In genomic region chr17:5397148-5398007, GRCm38 (mm10) we compare ENCODE assay signal across 8 mouse cellular contexts. TPM values are rescaled to one million over a fixed set of nuclear protein-coding genes. Genes with fewer than 3 reads are reported as not detected.
A peak's percentile ranks its signal among the peaks of the same experiment; 100 is the strongest.
DNase-seq lines count a peak whose midpoint lies in the region; ATAC-seq and TF ChIP-seq lines count a peak whose summit lies in the region.

No protein-coding gene starts in this region.

- no peak overlapping the region; the same call in 1 of the 2 replicates for H3K4me2 ChIP-seq in hindbrain, embryonic 12.5 days (replicated peaks)
- no peak overlapping the region for H3K4me2 ChIP-seq in lung, postnatal 0 days (replicated peaks; ENCODE audit: low read depth, low read length)

- 26% methylated on average over 33 of the region's 33 CpGs for WGBS in hindbrain, embryonic 12.5 days
- 28% methylated on average over 33 of the region's 33 CpGs for WGBS in lung, postnatal 0 days

- H3K4me3 ChIP-seq in hindbrain, embryonic 12.5 days, result no peak overlapping the region
- H3K4me3 ChIP-seq in lung, postnatal 0 days (ENCODE audit: low read depth, low read length), result no peak overlapping the region

- no peak overlapping the region for H3K27ac ChIP-seq in hindbrain, embryonic 12.5 days
- H3K27ac ChIP-seq in lung, postnatal 0 days (ENCODE audit: low read length), result no peak overlapping the region

- H3K4me1 ChIP-seq in hindbrain, embryonic 12.5 days, result peaks cover 7% of the 10 kb centered on the region
- no peaks in the 10 kb centered on the region for H3K4me1 ChIP-seq in lung, postnatal 0 days (ENCODE audit: insufficient read depth, low read depth, low read length)

- no peak overlapping the region for H3K9ac ChIP-seq in hindbrain, embryonic 12.5 days
- H3K9ac ChIP-seq in lung, postnatal 0 days (replicated peaks; ENCODE audit: low read depth), result no peak overlapping the region

- H3K9me3 ChIP-seq in hindbrain, embryonic 12.5 days (replicated peaks), result peaks cover 6% of the 10 kb centered on the region; the same call in 1 of the 2 replicates
- no peaks in the 10 kb centered on the region for H3K9me3 ChIP-seq in lung, postnatal 0 days (ENCODE audit: low read length)

- peak; percentile 89 for ATAC-seq in hindbrain, embryonic 12.5 days (ENCODE audit: low FRiP score)
- peak; percentile 67 for ATAC-seq in lung, postnatal 0 days

- no peaks in the 10 kb centered on the region for H3K36me3 ChIP-seq in hindbrain, embryonic 12.5 days
- no peaks in the 10 kb centered on the region for H3K36me3 ChIP-seq in lung, postnatal 0 days (ENCODE audit: insufficient read depth, low read length)

- DNase-seq in MN1 (ENCODE audit: low spot score), result peak; percentile 86
- DNase-seq in cerebellum, adult 9-10 months, result peak; percentile 91
- DNase-seq in frontal cortex, adult 2 months (ENCODE audit: extremely low spot score in 1 of 2, low spot score in 1 of 2), result peak; percentile 61 to 94
- peak; percentile 92 to 94 for DNase-seq in layer of hippocampus, postnatal 10 days (ENCODE audit: low spot score in 2 of 2)
- DNase-seq in lung, postnatal 0 days (ENCODE audit: low spot score), result peak; percentile 85
- DNase-seq in ovary, postnatal 36 days (ENCODE audit: low spot score), result peak; percentile 84
- peak; percentile 84 for DNase-seq in thymus, postnatal 14 days

- TF ChIP-seq CTCF in lung, postnatal 0 days (IDR thresholded peaks at IDR 0.05), result peak; percentile 99

- H3K27me3 ChIP-seq in hindbrain, embryonic 12.5 days, result peaks cover 11% of the 10 kb centered on the region
- no peaks in the 10 kb centered on the region for H3K27me3 ChIP-seq in lung, postnatal 0 days (replicated peaks; ENCODE audit: insufficient read depth, low read length)

- TF ChIP-seq EP300 in lung, postnatal 0 days (IDR thresholded peaks at IDR 0.05), result no peak

RNA-seq across cellular contexts. Expression of gene Ldhal6b, which starts 21.2 kb away (rescaled TPM):
- 1.2 and 1.4 TPM in 2 replicates for polyA plus RNA-seq in frontal cortex, adult 2 months (2012; rRNA removed)
- polyA plus RNA-seq in hindbrain, embryonic 12.5 days (2016; fragmentation: Nextera tagmentation; extraction: Ambion mirVana), result not detected in 2 replicates
- total RNA-seq in layer of hippocampus, postnatal 10 days (2021), result 1 to 10 TPM; 1.2 to 1.6 TPM
- not detected in 2 replicates for polyA plus RNA-seq in lung, postnatal 0 days (2015; fragmentation: Nextera tagmentation; extraction: Ambion mirVana)

RNA-seq across cellular contexts. Expression of gene Tmem242, which starts 42.7 kb away (rescaled TPM):
- 40.9 and 41.2 TPM in 2 replicates for polyA plus RNA-seq in frontal cortex, adult 2 months (2012; rRNA removed)
- polyA plus RNA-seq in hindbrain, embryonic 12.5 days (2016; fragmentation: Nextera tagmentation; extraction: Ambion mirVana), result 114 and 115 TPM in 2 replicates
- total RNA-seq in layer of hippocampus, postnatal 10 days (2021), result 10 to 100 TPM; 78.9 to 86.8 TPM
- 84.3 and 89.0 TPM in 2 replicates for polyA plus RNA-seq in lung, postnatal 0 days (2015; fragmentation: Nextera tagmentation; extraction: Ambion mirVana)
